Mouse (Mus musculus) lung, postnatal 4 days (tissue): ENCODE data around the gene Golga2.

Source experiments
- DNase-seq, 2 experiments: peaks; one replicate each; pipeline ENCODE4 v3.0.0; 2021

Gene Golga2

DNA sequence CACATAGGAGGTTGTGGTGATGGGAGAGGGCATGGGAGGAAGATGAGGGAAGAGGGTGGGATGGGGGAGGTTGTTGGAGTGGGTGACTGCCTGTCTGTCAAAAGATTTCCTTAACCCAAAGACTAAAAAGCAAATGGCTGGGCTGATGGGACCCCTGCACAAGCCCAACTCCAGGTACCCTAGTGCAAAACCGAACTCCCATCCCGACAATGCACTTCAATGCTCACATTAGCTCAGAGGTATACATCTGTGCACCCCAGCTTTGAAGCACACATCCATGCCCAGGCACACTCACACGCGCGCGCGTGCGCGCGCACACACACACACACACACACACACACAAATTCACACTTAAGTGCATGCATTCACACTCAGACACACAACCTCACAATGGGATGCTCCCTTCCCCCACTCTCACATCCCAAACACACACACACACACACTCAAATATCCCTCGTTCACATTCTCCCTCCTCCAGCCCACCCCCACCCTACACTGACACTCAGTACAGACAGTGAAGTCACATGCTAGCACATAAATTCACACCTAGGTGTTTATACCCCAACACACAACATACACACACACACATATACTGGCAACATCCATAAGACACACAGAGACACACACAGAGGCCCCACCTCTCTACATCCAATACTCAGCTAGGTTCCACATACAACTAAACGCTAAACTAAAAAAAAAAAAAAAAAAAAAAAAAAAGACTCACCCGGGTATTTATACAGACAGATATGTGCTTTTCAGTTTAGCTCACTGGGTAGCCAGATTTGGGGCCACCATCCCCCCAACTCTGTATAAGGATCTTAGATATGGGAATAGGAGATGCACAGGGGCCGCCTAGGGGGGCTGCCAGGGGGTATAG is 31.8 kb downstream of the Golga2 start:
- no peak for DNase-seq

DNA sequence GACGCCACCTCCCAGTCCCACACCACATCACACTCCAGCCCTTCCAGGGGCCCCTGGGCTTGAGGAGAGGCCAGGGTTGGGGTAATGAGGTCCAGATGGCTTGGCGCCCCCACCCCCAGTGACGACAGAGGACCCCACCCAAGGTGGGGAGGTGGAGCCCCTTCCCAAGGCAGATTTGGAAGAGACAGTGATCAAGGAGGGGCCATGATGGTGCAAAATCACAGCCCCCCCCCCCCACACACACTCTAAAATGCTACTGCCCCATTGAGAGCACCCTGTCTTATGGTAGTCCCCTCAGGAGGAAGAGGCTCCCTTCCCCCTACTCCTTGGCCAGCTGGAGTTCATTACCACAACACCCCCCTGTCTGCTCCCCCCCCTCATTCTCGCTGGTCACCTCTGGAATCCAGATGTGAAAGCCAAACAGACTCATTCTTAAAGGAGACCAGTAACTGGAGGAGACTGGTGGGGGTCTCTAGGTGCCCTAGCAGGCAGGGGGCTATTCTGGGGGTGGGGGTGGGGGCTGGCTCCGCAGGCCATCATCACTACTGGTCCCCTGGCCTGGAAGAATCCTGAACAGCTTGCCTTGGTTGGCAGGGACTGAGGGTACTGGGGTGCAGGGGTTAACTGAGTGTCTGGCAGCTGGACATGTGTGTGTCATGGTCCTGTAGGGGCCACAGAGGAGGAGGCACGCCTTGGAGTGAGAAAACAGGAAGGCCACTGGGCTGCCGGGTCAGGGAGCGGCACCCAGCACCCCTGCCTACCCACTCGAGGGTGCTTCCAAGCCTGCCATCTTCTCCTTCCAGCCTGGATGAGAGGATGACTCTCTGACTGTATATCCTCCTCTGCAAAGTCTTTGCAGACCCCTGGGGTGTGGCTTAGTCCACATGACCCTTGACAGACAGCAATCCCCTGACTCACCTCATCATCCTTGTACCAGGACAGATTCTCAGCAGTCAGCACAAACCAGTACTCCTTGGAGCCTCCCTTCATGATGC is 32.7 kb downstream of the Golga2 start:
- DNase-seq, result peak; percentile 39 to 78

DNA sequence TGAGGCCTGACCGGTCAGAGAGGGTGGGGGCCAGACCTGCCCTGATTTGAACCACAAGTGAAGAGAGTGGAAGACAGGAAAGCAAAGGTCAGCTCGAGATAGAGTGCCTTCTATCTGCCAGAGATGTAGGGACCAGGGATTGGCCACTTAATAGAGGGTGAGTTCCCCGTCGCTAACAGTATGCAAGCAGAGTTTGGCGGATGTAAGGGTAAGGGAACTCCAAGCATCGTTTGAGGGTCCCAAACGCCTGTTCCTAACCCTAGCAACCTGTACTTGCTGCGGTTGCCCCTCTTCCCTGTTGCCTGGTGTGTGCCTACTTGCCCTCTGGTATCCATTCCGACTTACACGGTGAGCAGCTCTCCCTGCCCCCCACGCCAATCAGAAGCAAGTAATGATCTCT is 33.5 kb downstream of the Golga2 start:
- no peak for DNase-seq

DNA sequence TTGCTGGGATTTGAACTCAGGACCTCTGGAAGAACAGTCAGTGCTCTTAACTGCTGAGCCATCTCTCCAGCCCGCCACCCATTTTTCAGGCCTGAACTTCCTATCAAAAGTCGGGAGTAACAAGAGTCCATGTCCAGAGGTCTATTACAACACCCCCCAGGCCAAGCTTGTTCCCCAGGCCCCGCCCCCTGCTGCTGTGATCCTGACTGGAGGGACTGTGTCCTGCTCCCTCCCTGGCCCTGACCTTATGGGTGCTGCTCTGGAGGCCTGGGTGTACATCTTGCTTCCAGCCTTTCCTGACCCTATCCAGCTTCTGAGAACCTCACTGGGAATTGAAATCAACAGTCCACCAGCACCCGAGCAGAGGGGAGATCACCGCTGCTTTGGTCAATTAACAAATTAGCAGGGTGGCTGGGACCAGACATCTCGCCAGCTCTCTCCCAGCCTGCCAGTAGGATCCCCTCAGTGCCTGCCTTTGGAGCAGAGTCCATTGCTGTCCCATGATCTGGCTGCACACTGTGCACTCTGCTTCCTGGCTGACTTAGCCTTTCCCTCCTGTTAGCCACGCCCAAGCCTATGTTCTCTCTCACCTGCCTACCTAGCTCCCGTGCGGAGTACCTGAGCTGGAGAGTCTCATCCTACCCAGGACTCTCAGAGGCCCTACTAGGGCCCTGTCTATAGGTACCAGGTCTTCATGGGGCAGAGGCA is 34.6 kb downstream of the Golga2 start:
- no peak for DNase-seq

DNA sequence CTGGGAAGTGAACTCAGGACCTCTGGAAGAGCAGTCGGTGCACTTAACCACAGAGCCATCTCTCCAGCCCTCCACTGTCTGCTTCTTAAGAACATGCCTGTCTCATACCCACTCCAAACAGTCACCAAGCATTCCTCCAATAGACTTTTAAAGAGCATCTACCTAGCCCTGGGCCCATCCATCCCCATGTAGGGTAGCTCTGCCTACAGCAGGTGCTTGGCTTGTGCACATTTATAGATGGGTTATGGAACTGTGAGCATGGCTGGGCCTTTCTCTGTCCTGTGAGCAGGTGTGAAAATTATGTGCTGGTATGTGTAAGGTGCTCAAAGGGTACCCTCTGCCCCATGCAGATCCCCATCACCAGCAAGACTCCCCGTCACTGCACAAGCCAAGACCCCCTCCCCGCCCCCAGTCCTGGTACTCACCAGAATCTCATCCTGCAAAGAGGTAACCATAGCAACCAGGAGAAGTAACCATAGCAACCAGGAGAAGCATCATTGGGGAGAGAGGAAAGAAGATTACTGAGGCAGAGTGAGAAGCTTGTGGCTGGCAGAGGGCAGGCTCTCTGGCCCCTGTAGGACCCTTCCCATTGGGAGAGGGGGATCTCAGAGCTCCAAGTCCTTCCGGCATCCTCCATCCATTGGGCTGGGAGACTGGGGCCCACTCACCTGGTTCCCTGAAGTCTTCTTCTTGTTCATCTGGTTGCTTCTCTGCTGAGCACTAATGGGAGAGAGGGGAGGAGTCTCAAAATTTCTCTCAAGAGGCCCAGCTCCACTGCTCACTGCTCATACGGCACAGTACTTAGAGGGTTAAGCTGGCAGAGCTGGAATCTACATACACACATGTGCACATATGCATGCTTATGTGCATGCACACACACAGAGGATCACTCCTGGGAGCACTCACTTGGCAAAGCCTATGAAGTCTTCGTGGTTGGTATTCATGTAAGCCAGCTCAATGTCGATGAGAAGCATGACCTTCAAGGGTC is 35.9 kb downstream of the Golga2 start:
- no peak for DNase-seq

DNA sequence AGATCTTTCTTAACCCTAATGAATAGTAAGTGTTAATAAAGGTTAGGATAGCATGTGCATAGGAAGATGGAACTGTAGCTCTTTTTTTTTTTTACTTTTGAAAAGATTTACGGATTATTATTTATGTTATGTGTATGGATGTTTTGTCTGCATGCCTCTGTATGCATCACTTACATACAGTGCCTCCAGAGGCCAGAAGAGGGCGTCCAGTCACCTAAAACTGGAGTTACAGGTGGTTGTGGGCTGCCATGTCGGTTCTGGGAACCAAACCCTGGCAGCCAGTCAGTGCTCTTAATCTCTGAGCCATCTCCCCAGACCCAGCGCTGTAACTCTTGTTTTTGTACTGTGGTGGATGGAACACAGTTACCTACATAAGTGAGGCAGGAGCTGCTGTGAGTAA is 37.1 kb downstream of the Golga2 start:
- no peak for DNase-seq

DNA sequence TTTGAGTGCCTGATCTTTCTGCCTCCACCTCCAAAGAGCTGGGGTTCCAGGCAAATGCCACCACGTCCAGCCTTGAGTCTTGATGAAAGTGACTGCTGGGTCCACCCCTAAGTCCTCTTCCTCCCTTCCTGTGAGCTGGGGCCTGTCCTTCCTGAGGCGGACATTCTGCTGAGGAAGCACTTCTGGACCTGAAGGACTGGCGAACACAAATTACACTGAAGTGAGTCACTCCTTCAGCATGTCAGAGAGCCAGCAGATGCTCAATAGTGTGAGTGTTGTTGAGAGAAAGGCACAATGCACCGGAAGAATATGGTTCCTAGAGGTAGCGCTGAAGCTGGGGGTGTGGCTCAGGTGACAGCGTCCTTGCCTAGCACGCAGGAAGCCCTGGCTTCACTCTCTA is 38.2 kb downstream of the Golga2 start:
- DNase-seq, result peak in 1 of 2 experiments; percentile 58

DNA sequence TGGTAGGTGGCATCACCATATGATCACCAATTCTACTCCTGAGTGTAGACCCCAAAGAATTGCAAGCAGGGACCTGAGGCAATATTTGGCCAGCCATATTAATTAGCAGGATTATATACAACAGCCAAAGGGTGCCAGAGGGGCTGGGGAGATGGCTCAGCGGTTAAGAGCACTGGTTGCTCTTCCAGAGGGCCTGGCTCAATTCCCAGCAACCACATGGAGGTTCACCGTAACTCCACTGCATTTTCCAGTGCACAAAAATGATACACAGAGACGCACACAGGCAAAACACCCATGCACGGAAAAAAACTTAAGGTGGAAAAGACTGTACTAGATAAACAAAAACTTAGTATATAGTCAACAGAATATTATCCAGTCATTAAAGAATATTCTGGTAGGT is 40.0 kb downstream of the Golga2 start:
- DNase-seq, result no peak

DNA sequence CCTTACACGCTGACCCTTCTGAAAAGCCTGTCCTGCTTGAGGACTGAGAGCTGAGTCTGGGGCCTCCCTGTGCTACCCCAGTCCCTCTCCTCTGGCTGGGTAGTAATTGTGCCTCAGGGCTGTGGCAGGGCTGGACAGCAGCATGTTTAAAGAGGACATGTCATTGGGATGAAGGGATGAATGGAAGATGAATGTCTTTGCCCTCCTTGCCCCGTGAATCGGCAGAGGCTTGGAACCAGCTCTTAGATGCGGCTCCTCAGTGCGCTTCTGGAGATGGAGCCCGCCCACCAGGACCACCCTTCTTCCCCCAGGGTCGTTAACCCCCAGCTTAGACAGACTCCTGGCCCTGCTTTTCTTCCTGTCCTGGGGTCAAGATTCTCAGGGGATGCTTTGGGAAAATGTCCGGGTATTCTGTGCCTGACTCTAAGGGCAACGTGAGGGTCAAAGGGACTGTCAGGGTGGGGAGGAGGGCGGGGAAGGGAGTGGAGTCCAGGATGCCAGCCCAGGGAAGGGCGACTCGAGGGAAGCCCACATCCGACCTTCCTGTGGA is 41.8 kb downstream of the Golga2 start:
- no peak for DNase-seq

DNA sequence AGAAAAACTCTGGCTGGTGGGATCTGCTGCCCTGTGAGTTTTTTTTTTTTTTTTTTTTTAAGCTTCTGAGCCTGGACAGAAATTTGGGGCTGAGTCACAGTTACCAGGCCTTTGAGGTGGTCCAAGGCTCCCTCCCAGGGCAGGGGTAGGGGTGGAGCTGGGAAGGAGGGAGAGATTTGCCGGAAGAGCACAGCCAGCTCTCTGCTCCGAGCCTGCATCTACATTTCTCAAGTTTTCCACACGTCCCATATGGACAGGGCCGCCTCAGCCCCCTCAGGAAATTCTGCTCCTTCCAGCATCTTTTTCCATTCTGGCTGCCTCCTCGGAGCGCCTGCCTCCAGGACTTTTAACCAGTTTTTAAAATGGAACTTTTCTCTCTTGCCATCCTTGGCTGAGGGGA is 42.3 kb downstream of the Golga2 start:
- DNase-seq, result no peak

DNA sequence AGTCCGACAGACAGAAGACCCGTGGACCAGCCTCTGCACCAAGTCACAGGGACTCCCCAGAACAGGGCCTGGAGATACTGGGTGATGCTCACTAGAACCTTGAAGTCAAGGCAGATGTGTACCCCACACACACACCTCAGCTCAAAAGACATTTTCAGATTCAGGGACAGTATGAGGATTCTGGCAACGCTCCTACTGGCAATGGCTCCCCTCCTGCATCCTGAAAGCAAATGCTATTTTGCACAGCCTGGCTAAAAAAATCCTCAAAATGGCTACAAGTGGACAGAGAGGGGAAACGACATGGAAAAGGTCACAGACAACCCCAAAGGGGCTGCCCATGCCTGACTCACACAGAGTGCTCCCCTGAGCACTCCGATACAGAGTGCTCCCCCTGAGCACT is 45.0 kb downstream of the Golga2 start:
- DNase-seq, result no peak

DNA sequence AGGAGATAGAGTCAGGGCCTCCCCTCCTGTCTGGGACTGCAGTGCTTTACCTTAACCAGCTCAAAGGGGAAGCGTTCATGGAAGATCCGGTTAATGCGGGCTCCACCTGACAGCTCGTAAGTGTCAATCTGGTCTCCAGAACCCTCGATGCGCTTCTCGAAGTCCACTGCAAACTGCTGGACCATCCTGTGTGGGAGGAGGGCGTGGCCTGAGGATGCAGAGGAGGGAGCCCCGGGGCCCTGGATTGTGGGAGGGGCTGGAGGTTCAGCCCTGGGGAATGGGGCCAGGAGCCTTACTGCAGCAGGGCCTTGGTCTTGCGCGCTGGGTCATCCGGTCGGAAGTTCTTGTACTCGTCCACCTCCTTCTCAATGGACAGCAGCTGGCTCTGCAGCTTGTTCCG is 48.7 kb downstream of the Golga2 start:
- no peak for DNase-seq

DNA sequence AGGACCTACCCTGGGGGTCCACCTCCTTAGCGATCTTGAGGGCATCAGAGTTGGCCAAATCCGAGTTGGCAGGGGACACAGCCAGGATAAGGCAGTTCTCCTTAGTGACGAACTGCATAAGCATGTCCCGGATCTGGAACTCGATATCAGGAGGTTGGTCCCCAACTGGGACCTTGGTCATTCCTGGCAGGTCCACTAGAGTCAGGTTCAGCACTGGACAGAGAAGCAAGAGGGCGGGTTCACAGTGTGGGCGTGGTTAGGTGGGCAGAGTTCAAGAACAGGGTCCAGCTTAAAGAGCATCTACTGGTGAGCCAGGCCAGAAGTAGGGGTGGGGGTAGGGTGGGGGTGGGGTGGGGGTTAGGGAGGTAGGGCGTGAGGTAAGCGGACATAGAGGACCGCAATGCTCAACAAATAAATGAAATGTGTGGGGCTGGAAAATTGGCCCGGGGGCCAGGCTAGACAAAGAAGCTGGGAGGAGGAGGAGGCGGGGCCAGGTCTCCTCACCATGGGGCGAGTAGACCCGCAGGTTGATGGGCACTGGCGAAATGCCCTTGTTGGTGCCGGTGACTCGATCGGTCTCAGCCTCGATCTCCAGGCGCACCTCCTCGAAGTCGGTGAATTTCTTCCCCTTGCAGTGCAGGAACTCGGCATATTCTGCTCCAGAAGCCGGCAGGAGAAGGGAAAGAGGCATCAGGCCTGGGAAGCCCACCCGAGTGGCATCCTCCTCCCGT is 52.9 kb downstream of the Golga2 start:
- no peak for DNase-seq

DNA sequence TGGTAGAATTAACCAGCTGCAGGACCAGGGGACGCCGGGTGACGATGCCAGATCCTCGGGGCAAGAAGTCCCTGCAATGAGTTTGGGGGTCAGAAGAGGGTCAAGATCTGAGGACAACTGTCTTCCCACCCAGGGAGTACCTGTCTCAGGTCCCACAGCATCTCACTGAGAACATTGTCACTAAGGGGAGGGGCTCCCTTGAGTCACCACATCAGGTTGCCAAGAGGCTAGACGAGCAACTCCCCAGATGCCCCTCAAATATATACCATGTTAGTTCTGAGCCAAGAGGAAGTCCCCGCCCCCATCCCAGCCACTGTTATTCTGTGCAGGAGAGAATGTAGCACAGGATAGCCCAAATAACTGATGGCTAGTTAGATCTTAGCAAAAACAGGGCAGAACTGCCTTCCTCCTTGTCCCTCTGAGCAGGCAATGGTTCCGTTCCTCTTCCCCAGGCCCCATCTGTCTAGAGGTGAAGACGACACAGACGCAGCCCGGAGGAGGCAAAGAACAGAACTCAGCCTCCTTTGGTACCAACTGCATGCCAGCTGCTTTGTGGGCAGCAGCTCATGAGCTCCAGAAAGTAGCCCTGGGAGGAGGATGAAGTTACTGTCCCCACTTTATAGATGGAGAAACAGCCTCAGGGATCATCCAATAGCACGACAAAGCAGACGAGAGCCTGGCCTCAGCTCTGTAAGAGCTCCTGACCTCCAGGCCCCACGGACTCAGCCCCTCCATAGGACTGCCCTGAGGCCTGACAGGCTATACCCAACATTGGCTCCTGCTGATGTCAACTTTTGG is 53.9 kb downstream of the Golga2 start:
- DNase-seq, result no peak

DNA sequence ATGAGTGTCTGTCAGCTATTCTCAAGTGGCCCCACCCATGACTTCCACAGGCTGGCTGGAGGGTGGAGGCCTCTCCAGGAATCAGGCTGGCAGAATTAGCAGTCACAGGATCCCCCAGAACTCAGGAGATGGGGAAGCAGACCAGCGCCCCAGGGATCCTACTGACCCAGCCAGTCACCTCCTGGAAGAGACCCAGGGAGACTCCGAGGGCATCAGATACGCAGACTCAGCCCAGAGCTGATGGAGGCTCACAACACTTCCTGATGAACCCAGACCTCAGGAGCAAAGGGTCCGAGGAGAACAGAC is 54.4 kb downstream of the Golga2 start:
- DNase-seq, result no peak

DNA sequence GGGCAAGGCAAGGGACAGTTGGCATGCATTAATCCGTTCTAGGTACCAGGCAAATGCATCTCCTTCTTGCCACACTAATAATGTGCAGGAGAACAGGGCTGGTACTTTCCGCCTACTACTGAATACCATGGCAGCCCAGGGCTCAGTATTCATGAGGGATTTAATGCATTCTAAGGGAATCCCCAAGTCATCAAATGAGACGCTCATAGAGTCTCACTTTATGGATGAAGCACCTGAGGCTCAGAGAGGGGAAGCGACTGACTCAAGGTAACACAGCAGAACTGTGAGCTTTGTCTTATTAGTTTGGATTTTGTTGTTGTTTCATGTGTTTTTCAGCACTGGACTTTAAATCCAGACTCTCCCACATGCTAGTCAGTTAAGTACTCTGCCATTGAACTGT is 54.9 kb downstream of the Golga2 start:
- DNase-seq, result no peak

DNA sequence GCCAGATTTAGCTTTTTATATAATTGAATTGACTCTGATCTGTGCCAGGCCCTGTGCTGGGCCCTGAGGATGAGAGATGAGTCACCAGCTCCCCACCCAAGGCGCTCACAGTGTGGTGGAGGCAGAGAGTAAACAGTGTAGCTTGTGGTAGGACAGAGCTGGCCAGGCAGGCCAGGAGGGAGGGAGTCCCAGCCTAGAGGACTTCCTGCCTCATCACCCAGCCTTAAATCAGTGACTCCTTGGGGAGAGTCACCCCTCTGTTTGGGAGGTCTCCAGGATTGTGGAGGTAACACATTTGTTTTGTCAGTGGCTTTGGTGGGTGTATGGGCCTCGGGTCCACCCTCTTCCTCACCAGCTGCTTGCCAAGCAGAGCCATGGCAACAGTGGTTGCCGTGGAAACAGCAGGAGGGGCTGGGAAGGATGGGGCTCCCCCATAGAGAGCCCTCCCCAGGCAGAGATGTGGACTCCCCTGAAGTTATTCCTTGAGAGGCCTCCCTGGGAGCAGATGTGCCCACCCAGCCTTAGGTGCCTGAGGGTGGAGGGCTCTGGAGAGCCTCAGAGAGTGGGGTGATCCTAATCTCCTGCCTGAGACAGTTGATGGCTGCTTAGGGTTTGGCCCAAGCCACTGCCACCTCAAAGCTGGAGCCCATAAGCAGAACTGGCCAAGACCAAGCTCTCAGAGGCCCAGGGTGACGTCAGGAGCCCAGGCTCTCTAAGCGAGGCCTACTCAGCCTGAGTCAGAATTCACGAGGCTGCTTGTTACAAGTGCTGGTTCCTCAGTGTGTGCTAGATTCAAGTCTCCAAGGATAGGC is 55.6 kb downstream of the Golga2 start:
- DNase-seq, result peak in 1 of 2 experiments; percentile 23

DNA sequence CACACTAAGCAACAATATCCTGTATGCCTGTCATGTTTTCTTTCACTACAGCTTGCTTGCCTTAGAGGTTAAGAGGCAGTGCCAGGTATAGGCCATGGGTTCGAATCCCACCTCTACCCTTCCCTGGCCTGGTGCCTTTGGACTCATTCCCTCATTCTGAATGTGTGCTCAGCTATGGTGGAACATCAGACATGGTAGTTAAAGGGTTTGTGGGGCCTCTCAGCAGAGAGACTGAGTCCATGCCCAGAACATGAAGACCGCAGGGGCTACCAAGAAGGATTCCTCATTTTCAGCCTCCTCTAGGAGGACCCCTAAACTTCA is 56.1 kb downstream of the Golga2 start:
- no peak for DNase-seq

DNA sequence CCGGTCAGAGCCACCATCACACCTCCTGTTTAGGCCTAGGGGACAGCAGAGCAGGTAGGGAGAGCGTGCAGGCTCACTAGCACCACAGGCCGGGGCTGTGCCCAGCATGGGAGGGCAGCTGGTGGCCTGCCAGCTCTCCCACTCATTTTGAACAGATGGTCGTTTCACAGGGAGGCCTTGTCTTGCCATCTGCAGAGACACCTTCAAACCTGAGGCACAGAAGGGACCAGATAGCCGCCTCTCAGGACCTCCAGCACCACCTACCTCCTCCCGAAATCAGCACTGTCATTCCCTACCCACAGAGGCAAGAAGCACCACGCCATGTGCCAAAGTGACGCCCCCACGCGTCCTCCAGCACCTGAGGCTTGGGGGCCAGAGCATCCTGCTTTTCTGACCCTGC is 56.9 kb downstream of the Golga2 start:
- DNase-seq, result no peak
